Mouse (Mus musculus): Measurements from ENCODE around the gene Mcee.

Gene Mcee

GRCm38 (mm10) chr7:64392122-64392818 is at the start of gene Mcee, which contains the start of gene Mphosph10:
Gene Mcee (plus strand): TSS chr7:64392607.
Gene Mphosph10 (minus strand): TSS chr7:64392268.
- H3K27me3 ChIP-seq (ENCODE audit: control insufficient read depth, insufficient read depth, low read length, poor library complexity, severe bottlenecking), result no peaks in the 10 kb centered on the region
- DNase-seq (ENCODE audit: low read depth, low spot score), result peak; percentile 97
- peaks cover 10% of the 10 kb centered on the region for H3K36me3 ChIP-seq (ENCODE audit: control insufficient read depth, insufficient read depth, low read length, poor library complexity, severe bottlenecking)

GRCm38 (mm10) chr7:64347813-64348212 is 44.6 kb upstream of the Mcee start:
- Histone ChIP-seq H3K27me3 (ENCODE audit: control insufficient read depth, insufficient read depth, low read length, poor library complexity, severe bottlenecking) (no peaks in the 10 kb centered on the region), H3K36me3 (ENCODE audit: control insufficient read depth, insufficient read depth, low read length, poor library complexity, severe bottlenecking) (no peaks in the 10 kb centered on the region)
- no peak for DNase-seq (ENCODE audit: low read depth, low spot score)

GRCm38 (mm10) chr7:64349147-64349861 is 43.1 kb upstream of the Mcee start:
- no peaks in the 10 kb centered on the region for H3K27me3 ChIP-seq (ENCODE audit: control insufficient read depth, insufficient read depth, low read length, poor library complexity, severe bottlenecking)
- no peak for DNase-seq (ENCODE audit: low read depth, low spot score)
- no peaks in the 10 kb centered on the region; the same call in 1 of the 2 replicates for H3K36me3 ChIP-seq (ENCODE audit: control insufficient read depth, insufficient read depth, low read length, poor library complexity, severe bottlenecking)

GRCm38 (mm10) chr7:64351087-64351486 is 41.3 kb upstream of the Mcee start:
- H3K36me3 ChIP-seq (ENCODE audit: control insufficient read depth, insufficient read depth, low read length, poor library complexity, severe bottlenecking), result no peaks in the 10 kb centered on the region; the same call in 1 of the 2 replicates
- no peaks in the 10 kb centered on the region for H3K27me3 ChIP-seq (ENCODE audit: control insufficient read depth, insufficient read depth, low read length, poor library complexity, severe bottlenecking)
- DNase-seq (ENCODE audit: low read depth, low spot score), result no peak

- Histone ChIP-seq H3K27me3 (ENCODE audit: control insufficient read depth, insufficient read depth, low read length, poor library complexity, severe bottlenecking) (no peaks in the 10 kb centered on the region), H3K36me3 (ENCODE audit: control insufficient read depth, insufficient read depth, low read length, poor library complexity, severe bottlenecking) (peaks cover 6% of the 10 kb centered on the region)
- no peak for DNase-seq (ENCODE audit: low read depth, low spot score)
These were observed 38.2 kb upstream of the Mcee start for GRCm38 (mm10) chr7:64354206-64354605.

- DNase-seq (ENCODE audit: low read depth, low spot score), result no peak
- H3K36me3 ChIP-seq (ENCODE audit: control insufficient read depth, insufficient read depth, low read length, poor library complexity, severe bottlenecking), result peaks cover 9% of the 10 kb centered on the region
- no peaks in the 10 kb centered on the region for H3K27me3 ChIP-seq (ENCODE audit: control insufficient read depth, insufficient read depth, low read length, poor library complexity, severe bottlenecking)
These were observed 35.7 kb upstream of the Mcee start for GRCm38 (mm10) chr7:64356661-64357060.

GRCm38 (mm10) chr7:64357405-64357804 is 35.0 kb upstream of the Mcee start:
- no peaks in the 10 kb centered on the region for H3K27me3 ChIP-seq (ENCODE audit: control insufficient read depth, insufficient read depth, low read length, poor library complexity, severe bottlenecking)
- peaks cover 9% of the 10 kb centered on the region for H3K36me3 ChIP-seq (ENCODE audit: control insufficient read depth, insufficient read depth, low read length, poor library complexity, severe bottlenecking)
- no peak for DNase-seq (ENCODE audit: low read depth, low spot score)

- Histone ChIP-seq H3K36me3 (ENCODE audit: control insufficient read depth, insufficient read depth, low read length, poor library complexity, severe bottlenecking) (peaks cover 9% of the 10 kb centered on the region), H3K27me3 (ENCODE audit: control insufficient read depth, insufficient read depth, low read length, poor library complexity, severe bottlenecking) (no peaks in the 10 kb centered on the region)
- DNase-seq (ENCODE audit: low read depth, low spot score), result no peak
These were observed 33.7 kb upstream of the Mcee start for GRCm38 (mm10) chr7:64358666-64359065.

GRCm38 (mm10) chr7:64359943-64360585 is 32.3 kb upstream of the Mcee start:
- no peak for DNase-seq (ENCODE audit: low read depth, low spot score)
- no peaks in the 10 kb centered on the region for H3K27me3 ChIP-seq (ENCODE audit: control insufficient read depth, insufficient read depth, low read length, poor library complexity, severe bottlenecking)
- peaks cover 12% of the 10 kb centered on the region for H3K36me3 ChIP-seq (ENCODE audit: control insufficient read depth, insufficient read depth, low read length, poor library complexity, severe bottlenecking)

GRCm38 (mm10) chr7:64360586-64360945 is 31.8 kb upstream of the Mcee start:
- H3K27me3 ChIP-seq (ENCODE audit: control insufficient read depth, insufficient read depth, low read length, poor library complexity, severe bottlenecking), result no peaks in the 10 kb centered on the region
- peaks cover 12% of the 10 kb centered on the region for H3K36me3 ChIP-seq (ENCODE audit: control insufficient read depth, insufficient read depth, low read length, poor library complexity, severe bottlenecking)
- DNase-seq (ENCODE audit: low read depth, low spot score), result no peak

GRCm38 (mm10) chr7:64365863-64366262 is 26.5 kb upstream of the Mcee start:
- DNase-seq (ENCODE audit: low read depth, low spot score), result no peak

GRCm38 (mm10) chr7:64369841-64370240 is 22.6 kb upstream of the Mcee start:
- Histone ChIP-seq H3K27me3 (ENCODE audit: control insufficient read depth, insufficient read depth, low read length, poor library complexity, severe bottlenecking) (no peaks in the 10 kb centered on the region), H3K36me3 (ENCODE audit: control insufficient read depth, insufficient read depth, low read length, poor library complexity, severe bottlenecking) (no peaks in the 10 kb centered on the region; the same call in 1 of the 2 replicates)
- DNase-seq (ENCODE audit: low read depth, low spot score), result no peak

More at GRCm38 (mm10) chr7:64365863-64366262, 26.5 kb upstream of the Mcee start:
- Histone ChIP-seq H3K36me3 (ENCODE audit: control insufficient read depth, insufficient read depth, low read length, poor library complexity, severe bottlenecking) (peaks cover 6% of the 10 kb centered on the region), H3K27me3 (ENCODE audit: control insufficient read depth, insufficient read depth, low read length, poor library complexity, severe bottlenecking) (no peaks in the 10 kb centered on the region)

GRCm38 (mm10) chr7:64371940-64372878 is 20.2 kb upstream of the Mcee start:
- Histone ChIP-seq H3K27me3 (ENCODE audit: control insufficient read depth, insufficient read depth, low read length, poor library complexity, severe bottlenecking) (no peaks in the 10 kb centered on the region), H3K36me3 (ENCODE audit: control insufficient read depth, insufficient read depth, low read length, poor library complexity, severe bottlenecking) (peaks cover 3% of the 10 kb centered on the region)
- DNase-seq (ENCODE audit: low read depth, low spot score), result no peak

GRCm38 (mm10) chr7:64373147-64373829 is 19.1 kb upstream of the Mcee start:
- Histone ChIP-seq H3K36me3 (ENCODE audit: control insufficient read depth, insufficient read depth, low read length, poor library complexity, severe bottlenecking) (peaks cover 6% of the 10 kb centered on the region), H3K27me3 (ENCODE audit: control insufficient read depth, insufficient read depth, low read length, poor library complexity, severe bottlenecking) (no peaks in the 10 kb centered on the region)
- DNase-seq (ENCODE audit: low read depth, low spot score), result peak; percentile 44

All from splenic B cell, adult 2 months (primary cell).